Mouse (Mus musculus) heart, postnatal 4 days (tissue): ENCODE measurements around the gene B4galt4. TPM values are rescaled to one million over a fixed set of nuclear protein-coding genes. Genes with fewer than 3 reads are reported as not detected.
"Not testable (repeated sequence)": the region's sequence is repeated elsewhere in the genome, so short reads cannot be mapped to it uniquely, and the experiment has no call there.

Experiments used
- DNase-seq: peaks from one replicate; pipeline ENCODE4 v3.0.0; 2021
- total RNA-seq, 2 experiments: library from RNA; stranded (reverse); gene quantifications; 2 replicates each; pipeline ENCODE4 v1.2.3; 2021

The B4galt4 gene
- total RNA-seq = 10 to 100 TPM; 10.1 to 13.1 TPM

DNA sequence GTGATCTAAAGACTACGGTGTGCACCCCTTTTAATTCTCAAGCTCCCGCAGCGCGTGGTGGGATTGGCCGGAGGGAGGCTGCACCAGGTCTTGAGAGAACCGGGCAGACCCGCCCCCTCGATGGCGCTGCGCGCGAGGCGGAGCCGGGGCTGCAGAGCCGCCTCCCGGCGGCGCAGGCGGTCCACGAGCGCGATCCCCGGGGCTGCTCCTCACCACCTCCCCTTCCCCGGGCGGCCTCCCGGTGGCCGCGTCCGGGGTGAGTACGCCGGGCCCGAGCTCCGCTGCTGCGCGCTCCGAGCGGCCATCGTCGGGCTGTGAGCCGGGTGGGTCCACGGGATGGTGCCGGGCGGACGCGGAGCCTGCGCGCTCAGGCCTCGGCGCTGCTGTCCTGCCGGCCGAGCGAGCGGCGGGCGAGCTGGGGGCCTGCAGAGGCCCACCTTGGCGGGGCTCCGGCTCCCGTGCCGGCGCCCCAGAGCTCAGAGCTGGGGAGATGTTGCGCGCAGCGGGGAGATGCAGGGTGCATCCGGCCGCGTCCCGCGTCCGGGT, at the start of gene B4galt4:
Gene B4galt4, plus strand, starts transcription at position 152 of the 546 bp plus-strand sequence.
- DNase-seq = peak; percentile 85

DNA sequence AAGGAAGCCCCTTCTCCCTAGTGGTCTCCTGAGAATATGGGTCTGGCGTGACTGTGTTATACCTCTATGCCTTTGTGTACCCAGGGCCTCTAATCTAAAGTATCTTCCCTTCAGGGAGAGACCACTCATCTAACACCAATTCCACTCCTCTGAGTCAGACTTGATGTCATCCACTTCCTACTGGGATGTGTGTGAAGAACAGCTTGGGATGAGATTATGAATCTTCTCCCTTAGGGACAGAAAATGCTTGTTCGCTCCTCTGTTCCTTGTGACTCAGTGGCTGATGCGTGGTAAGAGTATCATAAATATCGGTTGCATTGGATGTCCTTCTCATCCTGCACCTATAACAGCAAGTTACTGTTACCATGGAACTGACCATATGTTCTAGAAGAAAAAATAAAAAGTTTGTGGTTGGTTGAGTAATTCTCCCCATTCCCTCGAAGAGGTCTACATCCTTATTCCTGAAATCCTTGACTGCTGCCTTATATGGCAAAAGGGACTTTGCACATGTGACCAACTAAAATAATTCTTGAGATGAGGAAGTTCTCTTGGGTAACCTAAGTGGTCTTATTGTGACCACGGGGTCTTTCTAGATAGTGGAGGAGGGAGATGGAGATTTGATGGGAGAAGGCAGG, 47.0 kb upstream of the B4galt4 start:
- no peak for DNase-seq

DNA sequence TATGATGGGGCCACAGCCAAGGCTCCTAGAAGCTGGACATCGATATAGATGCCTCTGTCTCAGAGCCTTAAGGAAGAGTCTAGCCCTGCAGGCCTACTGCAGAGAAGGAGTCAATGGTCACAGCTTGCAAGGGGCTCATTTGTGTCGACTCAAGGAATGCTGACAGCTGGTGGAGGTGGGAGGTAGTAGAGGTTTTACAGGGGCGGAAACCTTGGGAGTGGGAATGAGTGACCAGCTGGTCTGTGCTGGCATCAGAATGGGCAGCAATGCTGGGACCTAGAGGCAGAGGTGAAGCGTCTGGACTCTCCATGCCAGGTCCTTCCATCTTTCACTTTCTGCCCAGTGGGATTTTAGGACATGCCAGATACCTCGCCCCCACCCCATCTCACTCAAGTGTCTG, 46.5 kb upstream of the B4galt4 start:
- DNase-seq = no peak

GRCm38 (mm10) chr16:38697611-38698010, 44.5 kb upstream of the B4galt4 start:
- DNase-seq = no peak

GRCm38 (mm10) chr16:38700392-38701162, 41.5 kb upstream of the B4galt4 start:
- peak; percentile 56 for DNase-seq

- DNase-seq = no peak
Measured at GRCm38 (mm10) chr16:38701492-38702185, 40.4 kb upstream of the B4galt4 start.

DNA sequence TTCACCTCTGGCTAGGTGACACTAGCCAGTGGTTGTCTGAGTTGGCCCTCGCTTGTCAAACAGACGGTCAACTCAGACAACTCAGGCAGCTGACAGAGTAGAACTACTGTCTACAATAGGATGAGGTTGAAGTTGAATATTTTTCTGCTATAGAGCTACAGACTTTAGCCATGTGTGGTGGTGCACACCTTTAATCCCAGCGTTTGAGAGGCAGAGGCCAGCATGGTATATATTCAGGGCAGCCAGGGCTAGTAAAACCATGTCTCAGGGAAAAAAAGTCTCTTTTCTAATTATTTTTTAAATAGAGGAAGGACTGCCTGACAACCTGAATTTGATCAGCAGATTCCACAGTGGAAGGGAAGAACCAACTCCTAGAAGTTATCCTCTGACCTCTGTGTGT, 39.7 kb upstream of the B4galt4 start:
- DNase-seq = no peak

- DNase-seq = no peak
Measured at GRCm38 (mm10) chr16:38703501-38703900, 38.6 kb upstream of the B4galt4 start.

GRCm38 (mm10) chr16:38705531-38706281, 36.4 kb upstream of the B4galt4 start:
- DNase-seq = no peak

GRCm38 (mm10) chr16:38706782-38707181, 35.3 kb upstream of the B4galt4 start:
- DNase-seq = peak; percentile 62

DNA sequence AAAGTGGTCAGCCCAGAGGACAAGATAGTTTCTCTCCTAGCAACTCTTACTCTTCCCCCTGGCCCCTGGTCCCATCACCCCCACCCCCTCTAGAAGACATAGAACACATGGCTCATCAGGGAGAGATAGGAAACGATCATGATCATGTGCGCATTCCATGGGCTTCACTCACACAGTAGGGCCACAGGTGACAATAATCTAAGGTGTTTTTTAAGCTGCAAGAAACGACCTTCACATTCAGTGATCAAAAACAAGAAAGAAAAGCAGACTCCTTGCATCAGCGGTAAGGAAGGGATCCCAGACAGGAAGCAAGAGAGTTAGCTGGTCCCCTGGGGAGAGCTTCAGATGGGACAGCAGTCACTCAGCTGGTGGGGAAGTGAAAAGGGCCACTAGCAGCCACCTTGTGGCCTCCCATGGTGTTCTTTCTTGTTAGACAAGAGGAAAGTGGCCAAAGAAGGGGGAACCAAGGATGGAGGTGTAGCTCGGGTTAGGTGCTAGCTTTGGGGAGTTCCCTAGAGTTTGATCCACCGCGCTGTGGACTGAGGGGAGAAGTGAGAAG, 33.0 kb upstream of the B4galt4 start:
- DNase-seq = no peak

GRCm38 (mm10) chr16:38711245-38711644, 30.8 kb upstream of the B4galt4 start:
- no peak for DNase-seq

- DNase-seq = no peak
Measured at GRCm38 (mm10) chr16:38712105-38712504, 30.0 kb upstream of the B4galt4 start.

DNA sequence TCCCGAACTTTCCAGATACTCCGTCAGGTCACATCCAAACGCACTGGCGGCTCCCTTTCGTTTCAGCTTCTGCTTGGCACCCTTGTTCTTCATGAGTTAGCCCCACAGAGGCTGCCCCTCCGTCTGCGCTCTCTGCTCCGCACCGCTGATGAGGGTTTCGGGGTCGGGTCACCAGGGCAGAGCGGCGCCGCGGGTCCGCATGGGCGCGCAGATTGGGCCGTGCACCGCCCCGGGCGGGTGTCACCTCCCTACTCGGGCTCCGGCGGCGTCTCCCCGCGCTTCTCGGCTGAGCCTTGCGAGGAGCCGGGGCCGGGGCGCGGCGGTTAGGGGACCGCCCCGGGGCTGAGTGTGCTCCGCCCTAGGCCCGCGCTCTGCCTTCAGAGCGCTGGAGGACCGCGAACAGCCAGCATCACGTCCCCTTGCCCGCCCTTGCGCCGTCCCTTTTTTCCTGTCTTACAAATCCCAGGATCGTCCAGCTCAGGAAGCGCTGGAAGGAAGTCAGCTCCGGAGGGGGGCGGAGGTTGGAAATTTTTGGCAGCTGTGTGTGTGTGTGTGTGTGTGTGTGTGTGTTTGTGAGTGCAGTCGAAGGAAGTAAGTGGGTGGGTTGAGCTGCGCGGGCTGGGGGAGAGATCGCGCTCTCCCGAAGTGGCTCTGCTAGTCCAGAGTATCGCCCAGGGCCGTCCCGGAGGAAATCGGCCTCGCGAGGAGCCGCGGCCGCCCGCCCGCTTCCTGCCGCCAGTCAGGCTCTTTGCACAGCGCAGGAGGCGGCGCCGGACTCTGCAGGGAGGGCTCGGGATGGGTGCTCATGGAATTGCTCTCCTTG, 29.3 kb upstream of the B4galt4 start, which contains the start of gene Arhgap31:
Gene Arhgap31, minus strand, starts transcription at position 694 of the 823 bp plus-strand sequence.
- DNase-seq = peak; percentile 91

DNA sequence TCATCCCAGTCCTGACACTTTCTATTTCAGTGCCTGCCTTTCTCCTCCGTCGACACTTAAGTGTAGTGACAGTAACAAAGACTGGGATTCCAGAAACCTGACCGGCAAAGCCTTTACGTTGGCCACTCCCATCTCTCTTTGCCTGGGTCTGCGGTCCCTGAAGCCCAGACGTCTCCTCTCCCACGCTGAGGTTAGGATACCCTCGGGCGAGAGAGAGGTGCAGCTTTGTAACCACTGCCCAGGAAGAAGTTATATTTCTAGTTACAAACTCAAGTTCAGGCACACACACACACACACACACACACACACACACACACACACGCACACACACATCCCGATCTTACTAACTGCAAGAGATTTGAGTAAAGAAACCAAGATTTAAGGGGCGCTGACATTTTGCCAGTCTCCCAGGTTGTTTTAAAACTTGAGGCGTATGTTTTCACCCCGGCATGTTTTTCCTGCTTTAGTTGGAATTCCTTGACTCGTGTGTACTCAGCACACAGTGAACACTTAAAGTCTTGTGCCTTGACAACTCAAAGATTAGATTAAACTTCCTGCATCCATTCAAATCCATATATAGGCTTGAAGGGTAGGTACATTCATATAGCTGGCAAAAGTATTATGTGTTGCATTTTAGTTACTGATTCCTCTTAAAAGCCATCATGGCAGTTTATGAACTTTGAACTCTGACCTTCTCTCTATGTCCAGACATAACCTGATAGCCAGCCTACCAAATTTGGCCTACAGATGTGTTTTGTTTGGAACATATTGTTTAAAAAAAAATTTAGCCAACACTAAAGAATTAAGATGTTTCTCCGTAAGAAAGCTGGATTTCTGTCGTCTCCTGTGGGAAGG, 28.4 kb upstream of the B4galt4 start:
- no peak for DNase-seq

- not testable (repeated sequence) for DNase-seq
Measured at GRCm38 (mm10) chr16:38714259-38714526, 27.9 kb upstream of the B4galt4 start.

DNA sequence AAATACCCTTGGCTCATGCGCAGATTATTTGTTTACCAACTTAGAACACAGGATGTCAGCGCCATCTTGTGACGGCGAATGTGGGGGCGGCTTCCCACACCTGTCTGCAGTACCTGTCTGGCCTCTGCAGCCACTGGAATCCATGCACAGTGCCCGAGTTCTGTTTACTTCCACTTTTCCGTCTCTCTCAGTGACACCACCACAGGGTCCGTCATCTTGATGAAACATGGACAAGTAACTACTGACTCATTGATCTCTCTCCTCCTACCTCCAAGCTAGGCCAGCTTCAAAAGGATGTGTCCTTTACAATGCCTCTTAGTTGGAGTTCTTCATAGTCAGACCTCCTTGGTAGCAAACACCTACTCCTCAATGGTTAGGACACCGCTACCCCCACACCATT, 20.7 kb upstream of the B4galt4 start:
- no peak for DNase-seq

DNA sequence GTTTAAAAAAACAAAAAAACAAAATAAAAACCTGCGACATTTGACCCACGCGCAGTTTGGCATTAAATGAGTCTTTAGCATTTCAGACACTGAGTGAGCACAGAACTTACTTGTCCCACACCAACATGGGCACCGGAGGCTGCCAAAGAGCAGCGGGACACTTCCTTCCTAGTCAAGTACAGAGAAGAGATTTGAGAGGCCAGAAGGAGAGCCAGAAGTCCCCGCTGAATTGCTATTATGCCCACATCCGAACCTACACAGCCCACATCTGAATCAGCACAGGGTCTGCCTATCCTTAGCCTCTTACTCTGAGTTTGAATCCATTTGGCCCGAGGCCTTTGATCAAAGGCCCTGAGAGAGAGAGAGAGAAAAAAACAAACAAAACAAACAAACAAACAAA, 17.8 kb upstream of the B4galt4 start:
- no peak for DNase-seq

- peak; percentile 55 for DNase-seq
Measured at GRCm38 (mm10) chr16:38724974-38725373, 17.1 kb upstream of the B4galt4 start.

- no peak for DNase-seq
Measured at GRCm38 (mm10) chr16:38728576-38729132, 13.4 kb upstream of the B4galt4 start.
